Mouse (Mus musculus): ENCODE results near the gene Grm4. TPM values are rescaled to one million over a fixed set of nuclear protein-coding genes. Genes with fewer than 3 reads are reported as not detected.

Gene Grm4
- polyA plus RNA-seq, 1 experiment from 2014 or later, result 5.8 TPM

- WGBS, result 53% methylated on average over 12 of the region's 12 CpGs
- no peak overlapping the region for H3K27ac ChIP-seq
- ATAC-seq, result no peak
- no peaks in the 10 kb centered on the region for H3K9me3 ChIP-seq
- peaks cover 50% of the 10 kb centered on the region for H3K27me3 ChIP-seq
- H3K36me3 ChIP-seq, result no peaks in the 10 kb centered on the region
- H3K4me3 ChIP-seq (replicated peaks), result no peak overlapping the region
- no peak overlapping the region for H3K4me2 ChIP-seq (replicated peaks)
- H3K9ac ChIP-seq (replicated peaks), result no peak overlapping the region
- H3K4me1 ChIP-seq (replicated peaks), result peaks cover 90% of the 10 kb centered on the region
Observed at GRCm38 (mm10) chr17:27508002-27508401, 13.2 kb downstream of the Grm4 start.

DNA sequence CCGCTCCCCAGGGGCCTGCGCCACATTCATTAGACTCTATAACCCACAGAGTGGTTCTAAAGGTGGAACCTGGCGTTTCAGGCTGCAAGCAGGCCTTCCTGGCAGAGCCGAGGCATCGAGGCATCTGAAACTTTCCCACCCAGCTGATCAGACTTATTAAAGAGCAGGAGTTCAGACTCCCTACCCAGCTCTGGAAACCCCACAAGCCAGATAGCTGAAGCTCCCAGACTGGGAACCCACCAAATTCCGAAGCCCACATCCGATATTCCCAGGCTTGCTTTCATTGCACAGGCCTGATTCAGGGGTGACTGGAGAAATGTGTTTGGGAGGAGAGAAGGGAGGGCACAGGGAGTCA is 13.6 kb downstream of the Grm4 start:
- Histone ChIP-seq H3K27ac (0 out of 2 replicates have a peak overlapping the region, but pooled peaks have one; percentile 11), H3K4me1 (replicated peaks) (peaks cover 94% of the 10 kb centered on the region), H3K27me3 (peaks cover 49% of the 10 kb centered on the region), H3K4me3 (replicated peaks) (no peak overlapping the region), H3K9ac (replicated peaks) (0 out of 2 replicates have a peak overlapping the region, but pooled peaks have one; percentile 46), H3K4me2 (replicated peaks) (no peak overlapping the region), H3K36me3 (no peaks in the 10 kb centered on the region), H3K9me3 (no peaks in the 10 kb centered on the region)
- WGBS, result 81% methylated on average over 7 of the region's 7 CpGs
- ATAC-seq, result no peak

GRCm38 (mm10) chr17:27506871-27507590 is 14.2 kb downstream of the Grm4 start:
- Histone ChIP-seq H3K9me3 (no peaks in the 10 kb centered on the region), H3K9ac (replicated peaks) (peak overlapping the region; percentile 46; the same call in 1 of the 2 replicates), H3K27ac (0 out of 2 replicates have a peak overlapping the region, but pooled peaks have one; percentile 11), H3K36me3 (no peaks in the 10 kb centered on the region), H3K27me3 (peaks cover 44% of the 10 kb centered on the region), H3K4me2 (replicated peaks) (no peak overlapping the region), H3K4me1 (replicated peaks) (peaks cover 94% of the 10 kb centered on the region), H3K4me3 (replicated peaks) (no peak overlapping the region)
- 86% methylated on average over 7 of the region's 7 CpGs for WGBS
- ATAC-seq, result no peak

DNA sequence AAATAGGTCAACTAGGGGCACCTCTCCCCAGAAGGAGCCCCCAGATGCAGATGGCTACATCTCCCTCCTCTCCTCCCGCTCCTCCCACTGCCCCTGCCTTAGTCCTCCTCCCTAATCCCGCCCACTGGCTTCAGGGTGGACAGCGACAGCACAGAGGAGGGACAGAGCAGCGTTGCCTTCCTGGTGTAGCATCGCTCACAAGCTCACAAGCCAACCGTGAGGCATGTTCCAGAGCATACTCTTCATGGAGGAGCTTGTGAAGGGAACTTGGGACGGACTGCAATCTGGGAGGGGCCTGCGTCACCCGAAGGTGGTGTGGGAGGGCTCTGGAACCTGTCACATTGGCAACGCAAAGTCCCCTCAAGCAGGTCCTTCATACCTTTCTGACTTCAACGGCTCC is 14.8 kb downstream of the Grm4 start:
- Histone ChIP-seq H3K36me3 (no peaks in the 10 kb centered on the region), H3K4me2 (replicated peaks) (no peak overlapping the region), H3K4me1 (replicated peaks) (peaks cover 94% of the 10 kb centered on the region), H3K4me3 (replicated peaks) (no peak overlapping the region), H3K27ac (0 out of 2 replicates have a peak overlapping the region, but pooled peaks have one; percentile 25), H3K9ac (replicated peaks) (0 out of 2 replicates have a peak overlapping the region, but pooled peaks have one; percentile 10), H3K27me3 (peaks cover 37% of the 10 kb centered on the region), H3K9me3 (no peaks in the 10 kb centered on the region)
- 46% methylated on average over 11 of the region's 11 CpGs for WGBS
- no peak for ATAC-seq

DNA sequence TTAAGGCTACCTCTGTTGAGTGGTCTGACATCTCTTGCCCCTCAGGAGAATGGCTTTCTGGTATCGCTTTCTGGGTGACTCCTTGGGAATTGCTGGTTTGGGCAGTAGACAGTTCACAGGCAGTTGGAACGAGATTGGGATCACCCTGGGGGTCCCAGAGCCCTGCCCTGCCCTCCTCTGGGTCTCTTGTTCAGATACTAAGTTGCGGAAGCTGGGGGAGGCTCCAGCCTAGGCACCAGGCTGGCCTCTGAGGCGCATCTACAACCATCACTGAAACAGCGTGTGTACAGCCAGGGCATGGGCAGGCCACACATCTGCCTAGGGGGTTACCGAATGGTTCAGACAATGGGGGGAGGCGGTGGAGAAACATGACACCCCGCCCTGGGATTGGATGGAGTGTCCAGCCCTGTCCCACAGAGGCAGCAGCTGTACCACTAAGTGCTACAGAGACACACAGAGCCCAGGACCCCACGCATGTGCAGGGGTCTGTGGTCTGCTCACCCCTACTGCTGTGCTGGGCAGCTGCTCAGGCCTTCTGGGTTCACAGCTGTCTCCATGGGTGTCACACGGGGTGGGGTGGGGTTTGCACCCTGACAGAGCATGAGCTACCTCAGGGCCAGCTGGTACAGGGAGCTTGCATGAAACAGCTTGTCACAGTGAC is 15.9 kb downstream of the Grm4 start:
- Histone ChIP-seq H3K9me3 (no peaks in the 10 kb centered on the region), H3K9ac (replicated peaks) (0 out of 2 replicates have a peak overlapping the region, but pooled peaks have one; percentile 10), H3K36me3 (no peaks in the 10 kb centered on the region), H3K4me1 (replicated peaks) (peaks cover 94% of the 10 kb centered on the region), H3K4me2 (replicated peaks) (no peak overlapping the region), H3K27me3 (peaks cover 27% of the 10 kb centered on the region), H3K27ac (peak overlapping the region; percentile 36; the same call in 1 of the 2 replicates), H3K4me3 (replicated peaks) (no peak overlapping the region)
- WGBS, result 18% methylated on average over 10 of the region's 10 CpGs
- peak; percentile 35 for ATAC-seq

DNA sequence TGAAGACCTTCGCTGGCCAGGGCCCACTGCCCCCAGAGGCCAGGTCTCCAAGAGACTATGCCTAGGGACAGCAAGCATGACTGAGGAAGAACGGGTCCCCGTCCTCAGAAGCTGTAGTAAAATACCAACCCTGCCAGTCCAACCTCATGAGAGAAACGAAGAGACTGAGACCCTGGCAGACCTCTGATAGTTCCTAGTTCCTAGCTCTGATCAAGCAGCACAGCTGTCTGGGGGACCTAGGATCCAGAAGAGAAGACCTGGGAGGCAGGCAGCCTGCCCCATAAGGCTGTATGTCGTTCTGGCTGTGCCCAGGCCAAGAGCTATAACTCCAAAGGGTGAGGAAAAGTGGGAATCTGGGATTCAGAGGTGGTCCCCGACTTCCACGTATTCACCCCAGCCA is 17.3 kb downstream of the Grm4 start:
- peak overlapping the region; percentile 41; the same call in 1 of the 2 replicates for H3K27ac ChIP-seq
- no peak overlapping the region for H3K4me3 ChIP-seq (replicated peaks)
- peaks cover 21% of the 10 kb centered on the region for H3K27me3 ChIP-seq
- no peak overlapping the region for H3K4me2 ChIP-seq (replicated peaks)
- H3K9me3 ChIP-seq, result no peaks in the 10 kb centered on the region
- H3K4me1 ChIP-seq (replicated peaks), result peaks cover 95% of the 10 kb centered on the region
- 78% methylated on average over 7 of the region's 7 CpGs for WGBS
- ATAC-seq, result no peak
- H3K36me3 ChIP-seq, result no peaks in the 10 kb centered on the region
- peak overlapping the region; percentile 14; the same call in 1 of the 2 replicates for H3K9ac ChIP-seq (replicated peaks)

DNA sequence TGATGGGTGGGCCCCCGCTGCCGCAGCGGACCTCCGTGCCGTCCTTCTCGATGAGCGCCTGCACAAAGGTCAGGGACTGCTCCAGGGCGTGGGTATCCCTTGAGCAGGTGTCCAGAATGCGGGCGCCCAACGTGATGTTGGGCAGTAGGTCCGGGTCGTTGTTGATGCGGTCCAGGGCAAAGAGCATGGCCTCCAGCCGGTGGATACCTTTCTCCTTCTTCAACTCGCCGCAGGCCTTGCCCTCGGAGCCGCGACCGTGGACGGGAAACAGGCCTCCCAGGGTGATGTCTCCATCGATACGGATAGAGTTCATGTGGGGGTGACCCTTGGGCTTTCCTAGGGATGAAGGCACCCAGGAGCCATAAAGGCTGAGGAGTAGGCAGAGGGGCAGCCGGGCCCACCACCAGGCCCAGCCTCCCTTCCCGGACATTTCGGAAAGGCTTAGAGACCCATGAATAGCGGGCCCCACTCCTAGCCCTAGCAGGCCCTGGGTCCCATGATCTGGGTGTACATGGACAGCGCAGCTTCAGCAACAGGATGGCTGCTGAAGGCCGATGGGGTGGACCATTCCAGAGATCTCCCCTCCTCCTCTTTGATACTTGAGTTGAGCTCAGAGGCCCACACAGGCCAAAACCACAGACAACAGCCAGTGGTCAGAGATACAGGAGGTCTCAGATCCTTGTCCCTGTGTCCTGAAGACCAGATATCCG is 18.3 kb downstream of the Grm4 start:
- Histone ChIP-seq H3K27ac (peak overlapping the region; percentile 91), H3K4me1 (replicated peaks) (peaks cover 92% of the 10 kb centered on the region), H3K27me3 (peaks cover 14% of the 10 kb centered on the region), H3K9ac (replicated peaks) (no peak overlapping the region), H3K4me3 (replicated peaks) (no peak overlapping the region), H3K4me2 (replicated peaks) (peak overlapping the region; percentile 38; the same call in 1 of the 2 replicates), H3K36me3 (no peaks in the 10 kb centered on the region), H3K9me3 (no peaks in the 10 kb centered on the region)
- ATAC-seq, result no peak
- WGBS, result 64% methylated on average over 31 of the region's 31 CpGs

GRCm38 (mm10) chr17:27502288-27502687 is 18.9 kb downstream of the Grm4 start:
- WGBS, result 22% methylated on average over 14 of the region's 14 CpGs
- Histone ChIP-seq H3K36me3 (no peaks in the 10 kb centered on the region), H3K27me3 (peaks cover 10% of the 10 kb centered on the region), H3K4me1 (replicated peaks) (peaks cover 86% of the 10 kb centered on the region), H3K27ac (peak overlapping the region; percentile 91), H3K4me3 (replicated peaks) (no peak overlapping the region), H3K9me3 (no peaks in the 10 kb centered on the region), H3K9ac (replicated peaks) (no peak overlapping the region), H3K4me2 (replicated peaks) (peak overlapping the region; percentile 38)
- ATAC-seq, result no peak

DNA sequence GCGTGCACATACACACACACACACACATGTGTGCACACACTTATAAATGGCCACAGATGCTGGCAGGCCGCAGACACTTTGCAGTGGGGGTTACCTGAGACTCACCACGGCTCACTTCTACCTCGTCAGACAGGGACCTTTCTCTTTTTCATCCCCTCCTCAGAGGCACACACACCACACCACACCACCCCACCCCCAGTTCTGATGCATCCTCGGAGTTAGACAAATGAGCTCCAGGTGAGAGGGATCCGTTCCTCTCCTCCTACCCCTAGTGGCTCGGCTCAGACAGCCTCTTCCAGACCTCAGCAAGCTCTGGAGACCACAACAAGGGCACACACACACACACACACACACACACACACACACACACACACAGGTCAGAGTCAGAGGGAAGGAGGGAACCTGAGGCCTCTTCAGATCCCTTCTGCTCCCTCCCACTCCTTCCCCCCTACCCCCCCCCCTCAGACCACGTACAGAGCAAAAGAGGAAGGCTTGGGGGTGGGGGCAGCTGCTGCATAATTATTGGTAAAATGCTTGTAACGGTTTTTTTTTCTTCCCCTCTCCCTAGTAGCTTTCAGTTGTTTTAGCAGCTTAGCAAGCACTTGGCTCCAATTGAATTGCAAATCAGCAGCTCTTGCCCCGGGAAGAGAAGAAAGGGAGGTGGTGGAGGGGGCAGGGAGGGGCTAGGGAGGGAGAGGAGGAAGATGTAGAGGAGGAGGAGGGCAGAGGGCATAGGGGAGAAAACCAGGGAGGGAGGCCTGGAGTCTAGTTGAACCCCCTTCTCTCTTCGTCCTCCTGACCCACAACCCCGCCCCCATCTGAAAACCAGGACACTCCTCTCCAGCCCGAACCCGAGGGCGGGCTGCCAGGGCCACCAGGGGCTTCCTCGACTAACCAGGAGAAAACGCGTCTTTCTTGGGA is 19.6 kb downstream of the Grm4 start:
- Histone ChIP-seq H3K27ac (peak overlapping the region; percentile 91), H3K4me1 (replicated peaks) (peaks cover 80% of the 10 kb centered on the region), H3K9me3 (no peaks in the 10 kb centered on the region), H3K36me3 (no peaks in the 10 kb centered on the region), H3K4me3 (replicated peaks) (no peak overlapping the region), H3K4me2 (replicated peaks) (peak overlapping the region; percentile 38), H3K9ac (replicated peaks) (peak overlapping the region; percentile 45), H3K27me3 (peaks cover 3% of the 10 kb centered on the region; the same call in 1 of the 2 replicates)
- peak; percentile 77 for ATAC-seq
- WGBS, result 3% methylated on average over 18 of the region's 18 CpGs

DNA sequence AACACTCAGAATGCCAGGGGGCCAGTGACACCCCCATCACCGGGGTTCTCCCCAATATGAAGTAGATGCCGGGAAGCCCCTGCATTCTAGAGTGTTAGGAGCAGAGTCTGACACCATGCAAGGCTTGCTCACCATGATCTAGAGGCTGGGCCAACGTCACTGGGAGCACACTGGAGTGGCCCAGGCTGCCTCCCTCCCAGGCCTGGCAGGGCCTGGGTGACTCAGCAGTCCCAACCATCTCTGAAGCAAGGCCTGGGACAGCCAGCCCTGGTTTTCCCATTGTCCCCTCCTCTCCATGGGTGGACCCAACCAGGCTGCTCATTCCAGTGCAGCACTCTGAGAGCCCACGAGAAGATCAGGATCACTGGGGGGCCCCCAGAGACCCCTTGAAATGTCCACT is 20.4 kb downstream of the Grm4 start:
- Histone ChIP-seq H3K9me3 (no peaks in the 10 kb centered on the region), H3K27ac (peak overlapping the region; percentile 91), H3K36me3 (no peaks in the 10 kb centered on the region), H3K27me3 (no peaks in the 10 kb centered on the region), H3K9ac (replicated peaks) (peak overlapping the region; percentile 45), H3K4me3 (replicated peaks) (no peak overlapping the region), H3K4me2 (replicated peaks) (peak overlapping the region; percentile 38), H3K4me1 (replicated peaks) (peaks cover 72% of the 10 kb centered on the region)
- 22% methylated on average over 4 of the region's 4 CpGs for WGBS
- ATAC-seq, result peak; percentile 41

- no peak overlapping the region for H3K27ac ChIP-seq
- H3K9ac ChIP-seq (replicated peaks), result no peak overlapping the region
- 80% methylated on average over 13 of the region's 13 CpGs for WGBS
- H3K9me3 ChIP-seq, result no peaks in the 10 kb centered on the region
- no peak overlapping the region for H3K4me3 ChIP-seq (replicated peaks)
- H3K4me2 ChIP-seq (replicated peaks), result no peak overlapping the region
- peaks cover 56% of the 10 kb centered on the region for H3K4me1 ChIP-seq (replicated peaks)
- ATAC-seq, result no peak
- H3K36me3 ChIP-seq, result no peaks in the 10 kb centered on the region
- H3K27me3 ChIP-seq, result no peaks in the 10 kb centered on the region
Observed at GRCm38 (mm10) chr17:27499080-27499479, 22.1 kb downstream of the Grm4 start.

All from midbrain, embryonic 13.5 days (tissue).